Mouse (Mus musculus): ENCODE data around the gene Ccdc15.

DNA sequence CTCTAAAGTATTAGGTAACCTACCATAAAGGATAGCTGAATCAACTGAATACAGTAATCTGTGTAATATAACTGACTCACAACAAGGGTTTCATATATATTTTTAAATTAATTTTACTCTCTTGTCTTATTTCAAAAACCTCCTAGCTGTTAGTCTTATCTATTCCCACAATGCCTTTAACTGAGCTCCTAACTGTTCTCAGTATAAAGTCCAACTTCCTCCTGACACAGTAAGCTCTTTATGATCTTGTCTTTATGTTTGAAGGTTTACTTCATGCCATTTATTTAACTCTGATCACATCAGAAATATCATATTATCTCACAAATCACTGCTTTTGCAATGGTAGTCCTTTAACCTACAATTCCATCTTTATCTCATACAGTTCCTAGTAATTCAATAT lies 52.6 kb downstream of the Ccdc15 start:
- no peak for TF ChIP-seq CTCF (IDR thresholded peaks at IDR 0.05; ENCODE audit: extremely low read depth, insufficient read length, insufficient replicate concordance, low read depth, low read length)
- TF ChIP-seq POLR2A (IDR thresholded peaks at IDR 0.05; ENCODE audit: low read depth, low read length), result no peak

Measured in small intestine, adult 2 months (tissue).